Mouse (Mus musculus) bone marrow macrophage, adult 2 months (primary cell): ENCODE results near the gene Ccdc57. TPM values are rescaled to one million over a fixed set of nuclear protein-coding genes. Genes with fewer than 3 reads are reported as not detected.

Source experiments
- H3K27ac ChIP-seq: 2 replicates; pipeline ENCODE4 v1.5.1; 2012; ENCODE audit warnings: low read depth, low read length; ENCODE audit not compliant: insufficient read depth
- H3K4me1 ChIP-seq: 2 replicates; pipeline ENCODE4 v1.6.1; 2012; ENCODE audit warnings: low read length; ENCODE audit not compliant: control insufficient read depth, insufficient read depth
- H3K4me3 ChIP-seq: 2 replicates; pipeline ENCODE4 v1.5.1; 2012; ENCODE audit warnings: mild to moderate bottlenecking, low read length, moderate library complexity; ENCODE audit not compliant: insufficient read depth
- CTCF ChIP-seq: IDR thresholded peaks from 2 replicates; pipeline ENCODE4 v1.5.1; 2012; ENCODE audit warnings: low read depth, mild to moderate bottlenecking, low read length, moderate library complexity
- POLR2A ChIP-seq: IDR thresholded peaks from 2 replicates; pipeline ENCODE4 v1.6.1; 2012; ENCODE audit warnings: mild to moderate bottlenecking, low read depth, low read length, borderline replicate concordance
- polyA plus RNA-seq: library from polyadenylated mRNA; stranded (reverse); fragments of >200 nt; gene quantifications from 2 replicates; pipeline ENCODE4 v1.2.4, GENCODE M21; 2012; ENCODE audit not compliant: missing spikeins, insufficient read depth, insufficient read length

Gene Ccdc57
- polyA plus RNA-seq, 1 experiment = 4.1 TPM

GRCm38 (mm10) chr11:120954936-120955335 is 22.3 kb upstream of the Ccdc57 start:
- Histone ChIP-seq H3K4me3 (no peak overlapping the region), H3K4me1 (peaks cover 40% of the 10 kb centered on the region), H3K27ac (no peak overlapping the region)
- TF ChIP-seq CTCF = no peak

- peaks cover 27% of the 10 kb centered on the region for H3K4me1 ChIP-seq
- H3K27ac ChIP-seq = no peak overlapping the region
- TF ChIP-seq CTCF = no peak
- no peak for TF ChIP-seq POLR2A
- no peak overlapping the region for H3K4me3 ChIP-seq
Measured at GRCm38 (mm10) chr11:120951731-120952730, 19.4 kb upstream of the Ccdc57 start.

- H3K27ac ChIP-seq = no peak overlapping the region
- H3K4me3 ChIP-seq = peak overlapping the region; percentile 43
- peaks cover 23% of the 10 kb centered on the region for H3K4me1 ChIP-seq
- no peak for TF ChIP-seq POLR2A
- no peak for TF ChIP-seq CTCF
Measured at GRCm38 (mm10) chr11:120951237-120951636, 18.6 kb upstream of the Ccdc57 start.

GRCm38 (mm10) chr11:120950281-120951202 is 17.9 kb upstream of the Ccdc57 start:
- Histone ChIP-seq H3K4me3 (peak overlapping the region; percentile 61), H3K4me1 (peaks cover 23% of the 10 kb centered on the region), H3K27ac (no peak overlapping the region; the same call in 1 of the 2 replicates)
- TF ChIP-seq CTCF (no peak), POLR2A (no peak)

- Histone ChIP-seq H3K4me3 (peak overlapping the region; percentile 61), H3K27ac (no peak overlapping the region), H3K4me1 (peaks cover 23% of the 10 kb centered on the region)
- no peak for TF ChIP-seq CTCF
- no peak for TF ChIP-seq POLR2A
Measured at GRCm38 (mm10) chr11:120949863-120950262, 17.2 kb upstream of the Ccdc57 start.

GRCm38 (mm10) chr11:120948861-120949851 is 16.5 kb upstream of the Ccdc57 start:
- Histone ChIP-seq H3K4me1 (peaks cover 23% of the 10 kb centered on the region), H3K27ac (no peak overlapping the region), H3K4me3 (peak overlapping the region; percentile 61)
- TF ChIP-seq CTCF = no peak
- no peak for TF ChIP-seq POLR2A

- TF ChIP-seq POLR2A (no peak), CTCF (no peak)
- Histone ChIP-seq H3K4me1 (peaks cover 23% of the 10 kb centered on the region), H3K27ac (peak within 1 kb of the TSS; percentile 3; the same call in 1 of the 2 replicates), H3K4me3 (peak within 1 kb of the TSS; percentile 61)
Measured at GRCm38 (mm10) chr11:120948328-120948727, 15.7 kb upstream of the Ccdc57 start, which contains the start of gene Slc16a3. Gene Slc16a3 (plus strand): TSS chr11:120948480.

- Histone ChIP-seq H3K4me1 (peaks cover 17% of the 10 kb centered on the region), H3K27ac (no peak overlapping the region), H3K4me3 (no peak overlapping the region)
- TF ChIP-seq CTCF (no peak), POLR2A (no peak)
Measured at GRCm38 (mm10) chr11:120945926-120946325, 13.3 kb upstream of the Ccdc57 start.
